Mouse (Mus musculus): ENCODE measurements around the gene Clybl. TPM values are rescaled to one million over a fixed set of nuclear protein-coding genes. Genes with fewer than 3 reads are reported as not detected.

Gene Clybl
- polyA plus RNA-seq, 1 experiment from 2014 or later: 27.9 TPM

DNA sequence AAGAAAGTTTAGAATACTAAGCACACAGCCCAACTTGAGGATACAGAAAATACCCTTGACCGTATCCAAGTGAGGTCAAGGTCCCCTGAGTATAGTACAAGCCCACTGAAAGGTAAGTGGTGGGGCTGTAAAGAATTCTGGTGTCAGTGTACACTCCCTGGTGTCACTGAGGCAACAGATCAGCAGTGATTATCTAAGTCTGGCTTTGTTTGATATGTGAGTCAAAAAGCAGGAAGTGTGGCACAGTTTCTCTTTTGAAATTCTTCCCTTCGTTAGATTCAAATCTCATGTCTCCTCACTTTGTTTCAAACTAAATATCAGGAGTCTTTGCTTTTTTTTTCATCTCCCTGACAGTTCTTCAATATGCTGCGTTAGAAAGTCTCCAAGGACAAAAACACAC is 251.1 kb downstream of the Clybl start:
- 79% methylated on average over 3 of the region's 3 CpGs for WGBS
- DNase-seq (ENCODE audit: low spot score) (no peak), ATAC-seq (ENCODE audit: insufficient number of reproducible peaks, low FRiP score, low TSS enrichment, low read depth) (no peak)
- Histone ChIP-seq H3K4me2 (ENCODE audit: low read depth, severe bottlenecking) (no peak overlapping the region), H3K27ac (replicated peaks; ENCODE audit: low read depth, low read length) (no peak overlapping the region), H3K9me3 (ENCODE audit: control insufficient read depth, low read length) (no peaks in the 10 kb centered on the region), H3K4me3 (ENCODE audit: low read depth, low read length) (no peak overlapping the region), H3K4me1 (ENCODE audit: control insufficient read depth, insufficient read depth, low read length) (0 out of 2 replicates have a peak, but pooled peaks cover 3% of the 10 kb centered on the region), H3K27me3 (ENCODE audit: control insufficient read depth, insufficient read depth, low read length) (no peaks in the 10 kb centered on the region), H3K36me3 (ENCODE audit: control insufficient read depth, insufficient read depth, low read length) (no peaks in the 10 kb centered on the region), H3K9ac (ENCODE audit: low read length) (no peak overlapping the region)

DNA sequence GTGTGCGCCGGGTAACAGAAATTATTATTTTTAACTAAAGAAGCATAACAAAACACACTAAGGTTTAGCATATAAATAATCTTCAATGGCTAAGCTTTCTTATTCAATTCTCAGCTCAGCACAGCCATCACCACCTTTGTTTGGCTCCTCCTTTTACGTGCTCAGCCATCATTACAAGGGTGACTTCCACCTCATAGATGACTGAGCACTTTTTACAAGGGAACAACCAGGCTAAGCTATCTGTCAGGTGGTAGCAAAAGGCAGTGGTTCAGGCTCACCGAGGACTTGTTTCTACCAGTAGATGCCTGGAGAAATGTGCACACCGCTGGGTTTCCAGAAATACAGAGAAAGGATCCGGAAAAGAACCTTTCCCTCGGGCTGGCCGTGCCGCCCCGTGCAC is 252.5 kb downstream of the Clybl start:
- no peak for ATAC-seq (ENCODE audit: insufficient number of reproducible peaks, low FRiP score, low TSS enrichment, low read depth)
- no peak overlapping the region for H3K4me2 ChIP-seq (ENCODE audit: low read depth, severe bottlenecking)

DNA sequence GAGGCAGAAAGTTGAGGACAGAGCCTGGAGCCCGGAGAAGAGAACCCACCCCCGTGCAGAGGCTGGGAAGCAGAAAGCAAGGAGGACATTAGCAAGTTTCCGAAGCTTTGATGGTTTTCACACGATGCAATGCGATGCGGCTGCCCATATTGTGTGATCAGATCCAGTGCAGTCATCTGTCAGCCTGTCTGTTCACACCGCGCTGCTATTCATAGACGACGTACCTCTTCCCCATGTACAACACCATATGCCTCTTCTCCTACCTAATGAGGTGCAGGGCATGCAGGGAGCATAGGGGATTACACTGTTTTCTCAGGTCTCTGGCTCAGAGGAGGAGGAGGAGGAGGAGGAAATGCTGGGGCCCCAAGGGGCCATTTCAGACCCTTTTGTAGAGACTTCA is 255.3 kb downstream of the Clybl start:
- Histone ChIP-seq H3K9ac (ENCODE audit: low read length) (no peak overlapping the region), H3K4me2 (ENCODE audit: low read depth, severe bottlenecking) (no peak overlapping the region), H3K4me1 (ENCODE audit: control insufficient read depth, insufficient read depth, low read length) (peaks cover 5% of the 10 kb centered on the region; the same call in 1 of the 2 replicates), H3K9me3 (ENCODE audit: control insufficient read depth, low read length) (no peaks in the 10 kb centered on the region), H3K27me3 (ENCODE audit: control insufficient read depth, insufficient read depth, low read length) (no peaks in the 10 kb centered on the region), H3K4me3 (ENCODE audit: low read depth, low read length) (no peak overlapping the region), H3K27ac (replicated peaks; ENCODE audit: low read depth, low read length) (no peak overlapping the region), H3K36me3 (ENCODE audit: control insufficient read depth, insufficient read depth, low read length) (no peaks in the 10 kb centered on the region)
- no peak for ATAC-seq (ENCODE audit: insufficient number of reproducible peaks, low FRiP score, low TSS enrichment, low read depth)
- DNase-seq (ENCODE audit: low spot score): no peak
- WGBS: 56% methylated on average over 10 of the region's 10 CpGs

More for the DNA sequence above, 252.5 kb downstream of the Clybl start:
- no peaks in the 10 kb centered on the region for H3K9me3 ChIP-seq (ENCODE audit: control insufficient read depth, low read length)
- H3K4me1 ChIP-seq (ENCODE audit: control insufficient read depth, insufficient read depth, low read length): 0 out of 2 replicates have a peak, but pooled peaks cover 3% of the 10 kb centered on the region
- no peaks in the 10 kb centered on the region for H3K36me3 ChIP-seq (ENCODE audit: control insufficient read depth, insufficient read depth, low read length)
- no peak overlapping the region for H3K4me3 ChIP-seq (ENCODE audit: low read depth, low read length)
- DNase-seq (ENCODE audit: low spot score): no peak
- no peaks in the 10 kb centered on the region for H3K27me3 ChIP-seq (ENCODE audit: control insufficient read depth, insufficient read depth, low read length)
- WGBS: 88% methylated on average over 10 of the region's 10 CpGs
- no peak overlapping the region for H3K27ac ChIP-seq (replicated peaks; ENCODE audit: low read depth, low read length)
- H3K9ac ChIP-seq (ENCODE audit: low read length): no peak overlapping the region

DNA sequence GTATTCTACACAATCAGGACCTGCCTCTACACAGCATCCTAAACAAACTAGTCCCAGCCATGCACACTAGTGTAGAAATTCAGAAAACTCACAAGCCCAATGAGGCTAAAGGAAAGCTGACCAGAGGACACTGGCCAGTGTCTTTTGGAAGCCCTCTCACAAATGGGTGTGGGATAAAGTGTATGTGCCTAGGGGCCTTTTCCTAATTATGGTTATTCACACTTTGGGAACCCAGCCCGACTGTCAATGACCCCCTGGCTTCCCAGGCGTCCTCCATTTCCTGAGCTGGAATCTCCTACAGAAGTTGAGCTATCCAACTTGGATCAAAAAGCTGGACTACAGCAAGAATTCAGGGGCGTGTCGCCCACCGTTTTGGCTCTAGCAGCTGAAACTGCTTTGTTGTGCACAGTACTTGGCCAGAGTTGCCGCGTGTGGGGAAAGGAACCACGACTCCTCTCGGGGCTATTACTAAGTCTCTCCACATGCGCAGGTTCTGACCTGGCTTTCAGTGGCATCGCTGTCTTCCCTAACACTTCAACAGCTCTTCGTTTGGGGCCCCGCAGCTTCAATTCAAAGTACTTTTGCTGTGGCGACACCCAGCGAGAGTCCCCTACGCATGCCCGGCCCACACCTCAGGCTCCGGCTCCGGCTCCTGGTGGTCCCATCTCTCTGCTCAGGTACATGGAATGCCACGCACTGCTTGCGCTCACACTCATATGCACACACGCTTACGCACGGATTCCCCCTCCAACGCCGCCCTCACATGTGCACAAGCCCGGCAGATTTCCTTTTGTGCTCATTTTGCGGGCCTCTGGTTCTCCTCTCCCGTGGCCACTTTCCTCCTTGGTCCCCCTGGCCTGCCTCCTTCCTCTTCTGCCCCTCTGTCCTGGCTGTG is 268.3 kb downstream of the Clybl start:
- Histone ChIP-seq H3K36me3 (ENCODE audit: control insufficient read depth, insufficient read depth, low read length) (no peaks in the 10 kb centered on the region), H3K4me1 (ENCODE audit: control insufficient read depth, insufficient read depth, low read length) (peaks cover 29% of the 10 kb centered on the region), H3K9me3 (ENCODE audit: control insufficient read depth, low read length) (no peaks in the 10 kb centered on the region), H3K27ac (replicated peaks; ENCODE audit: low read depth, low read length) (no peak overlapping the region), H3K27me3 (ENCODE audit: control insufficient read depth, insufficient read depth, low read length) (0 out of 2 replicates have a peak, but pooled peaks cover 6% of the 10 kb centered on the region), H3K4me3 (ENCODE audit: low read depth, low read length) (peak overlapping the region; percentile 48), H3K9ac (ENCODE audit: low read length) (peak overlapping the region; percentile 82), H3K4me2 (ENCODE audit: low read depth, severe bottlenecking) (peak overlapping the region; percentile 94)
- whole genome bisulfite sequencing: 2% methylated on average over 29 of the region's 29 CpGs
- DNase-seq (ENCODE audit: low spot score) (peak; percentile 66), ATAC-seq (ENCODE audit: insufficient number of reproducible peaks, low FRiP score, low TSS enrichment, low read depth) (no peak)

DNA sequence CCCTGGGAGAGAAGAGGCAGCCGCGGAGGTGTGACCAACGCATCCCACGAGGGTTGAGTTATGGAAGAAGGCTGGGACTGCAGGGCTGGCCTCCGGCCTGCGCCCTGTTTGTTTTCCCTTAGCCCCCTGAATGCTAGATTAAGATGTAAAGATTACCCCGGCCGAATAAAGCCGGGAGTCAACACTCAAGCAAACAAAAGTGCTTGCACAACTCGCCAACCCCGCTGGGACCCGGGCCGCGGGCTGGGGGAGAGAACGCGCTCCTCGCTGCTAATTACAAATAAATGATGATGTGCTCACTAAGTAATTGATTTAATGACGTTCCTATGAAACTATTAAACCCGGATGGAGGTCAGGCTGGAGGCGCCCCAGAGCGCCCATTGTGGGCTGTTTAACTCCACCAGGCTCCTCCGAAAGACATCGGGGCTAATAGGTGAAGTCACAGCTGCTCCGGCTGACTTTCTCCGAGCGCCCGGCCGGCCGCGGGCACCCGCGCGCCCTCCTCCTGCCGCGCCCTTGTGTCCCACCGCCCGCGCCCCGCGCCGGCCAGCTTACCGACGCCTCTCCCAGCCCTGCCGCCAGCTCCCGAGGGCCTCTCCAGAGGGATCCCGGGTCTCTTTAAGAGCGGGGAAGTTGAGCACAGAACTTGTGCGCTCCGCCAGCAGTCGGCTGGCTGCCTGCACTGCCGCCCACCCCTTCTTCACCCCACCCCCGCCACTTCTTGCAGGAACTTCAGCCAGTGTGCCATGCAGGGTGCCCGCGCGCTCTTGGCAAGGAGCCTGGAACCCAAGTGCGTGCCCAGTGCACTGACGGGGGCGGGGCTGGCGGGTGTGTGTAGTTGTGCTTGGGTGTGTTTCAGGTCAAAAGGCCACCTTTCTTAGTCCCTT is 269.2 kb downstream of the Clybl start, which contains the start of gene Gm5089:
Gm5089 (minus strand) TSS at position 620 of the 887 bp plus-strand sequence.
- ATAC-seq (ENCODE audit: insufficient number of reproducible peaks, low FRiP score, low TSS enrichment, low read depth) (no peak), DNase-seq (ENCODE audit: low spot score) (peak; percentile 69)
- Histone ChIP-seq H3K9ac (ENCODE audit: low read length) (peak within 1 kb of the TSS; percentile 82), H3K36me3 (ENCODE audit: control insufficient read depth, insufficient read depth, low read length) (no peaks in the 10 kb centered on the region), H3K27me3 (ENCODE audit: control insufficient read depth, insufficient read depth, low read length) (0 out of 2 replicates have a peak, but pooled peaks cover 6% of the 10 kb centered on the region), H3K27ac (replicated peaks; ENCODE audit: low read depth, low read length) (0 out of 2 replicates have a peak within 1 kb of the TSS, but pooled peaks have one; percentile 55), H3K4me1 (ENCODE audit: control insufficient read depth, insufficient read depth, low read length) (peaks cover 29% of the 10 kb centered on the region), H3K9me3 (ENCODE audit: control insufficient read depth, low read length) (no peaks in the 10 kb centered on the region), H3K4me2 (ENCODE audit: low read depth, severe bottlenecking) (peak within 1 kb of the TSS; percentile 94), H3K4me3 (ENCODE audit: low read depth, low read length) (peak within 1 kb of the TSS; percentile 48)
- WGBS: under 1% methylated on average over 54 of the region's 59 CpGs

DNA sequence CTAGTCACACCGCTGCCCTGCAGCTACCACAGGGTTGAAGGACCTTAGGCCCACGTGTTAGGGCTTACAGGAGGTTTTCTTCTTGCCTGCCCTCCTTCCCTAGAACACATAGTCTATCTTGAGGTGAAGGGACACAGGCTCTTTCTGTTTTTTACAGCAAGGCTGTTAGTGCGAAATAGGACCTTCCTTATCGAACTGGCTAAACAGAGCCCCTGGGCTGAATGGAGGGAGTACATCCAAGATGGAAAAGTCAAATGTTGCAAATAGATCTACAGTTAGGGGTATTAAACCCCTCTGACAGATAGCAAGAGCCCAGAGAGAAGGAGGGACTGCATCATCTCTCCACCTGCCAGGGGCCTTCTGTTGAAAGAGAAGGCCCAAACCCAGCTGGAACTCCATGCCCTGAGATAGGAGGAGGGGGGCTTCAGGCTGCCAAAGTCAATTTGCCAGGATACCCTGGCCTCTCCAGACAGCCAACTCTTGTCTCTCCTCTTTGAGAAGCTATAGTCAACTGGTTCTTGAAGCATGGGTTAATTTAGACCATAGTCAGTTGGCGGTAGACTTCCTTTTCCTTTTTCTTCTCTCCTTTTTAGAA is 270.1 kb downstream of the Clybl start:
- Histone ChIP-seq H3K4me1 (ENCODE audit: control insufficient read depth, insufficient read depth, low read length) (peaks cover 29% of the 10 kb centered on the region), H3K4me3 (ENCODE audit: low read depth, low read length) (no peak overlapping the region), H3K9ac (ENCODE audit: low read length) (no peak overlapping the region)

More for the DNA sequence above, 270.1 kb downstream of the Clybl start:
- no peaks in the 10 kb centered on the region for H3K36me3 ChIP-seq (ENCODE audit: control insufficient read depth, insufficient read depth, low read length)
- H3K9me3 ChIP-seq (ENCODE audit: control insufficient read depth, low read length): no peaks in the 10 kb centered on the region
- no peak overlapping the region for H3K27ac ChIP-seq (replicated peaks; ENCODE audit: low read depth, low read length)
- ATAC-seq (ENCODE audit: insufficient number of reproducible peaks, low FRiP score, low TSS enrichment, low read depth) (no peak), DNase-seq (ENCODE audit: low spot score) (no peak)
- 0 out of 2 replicates have a peak, but pooled peaks cover 6% of the 10 kb centered on the region for H3K27me3 ChIP-seq (ENCODE audit: control insufficient read depth, insufficient read depth, low read length)
- peak overlapping the region; percentile 94; the same call in 1 of the 2 replicates for H3K4me2 ChIP-seq (ENCODE audit: low read depth, severe bottlenecking)
- 60% methylated on average over 5 of the region's 5 CpGs for WGBS

All from limb, embryonic 11.5 days (tissue).